8 mouse cellular contexts compared by ENCODE assay signal in genomic region chr10:62261115-62261886, GRCm38 (mm10). TPM values are rescaled to one million over a fixed set of nuclear protein-coding genes. Genes with fewer than 3 reads are reported as not detected.
DNase-seq lines count a peak whose midpoint lies in the region; ATAC-seq lines count a peak whose summit lies in the region.

No protein-coding gene starts in this region.

- H3K4me3 ChIP-seq in heart, embryonic 10.5 days, result no peak overlapping the region
- no peak overlapping the region for H3K4me3 ChIP-seq in kidney, embryonic 14.5 days (ENCODE audit: low read length)
- H3K4me3 ChIP-seq in liver, embryonic 12.5 days, result no peak overlapping the region

- ATAC-seq in kidney, embryonic 14.5 days (ENCODE audit: low FRiP score, low TSS enrichment), result peak; percentile 93
- peak; percentile 81 for ATAC-seq in liver, embryonic 12.5 days

- no peak overlapping the region for H3K27ac ChIP-seq in heart, embryonic 10.5 days
- H3K27ac ChIP-seq in kidney, embryonic 14.5 days (ENCODE audit: low read depth, low read length), result no peak overlapping the region
- no peak overlapping the region for H3K27ac ChIP-seq in liver, embryonic 12.5 days

- no peaks in the 10 kb centered on the region for H3K9me3 ChIP-seq in heart, embryonic 10.5 days
- no peaks in the 10 kb centered on the region for H3K9me3 ChIP-seq in kidney, embryonic 14.5 days (ENCODE audit: control insufficient read depth, low read length)
- H3K9me3 ChIP-seq in liver, embryonic 12.5 days (replicated peaks), result no peaks in the 10 kb centered on the region

- no peak overlapping the region for H3K4me2 ChIP-seq in kidney, embryonic 14.5 days (replicated peaks; ENCODE audit: low read depth, low read length)
- peak overlapping the region; percentile 12 for H3K4me2 ChIP-seq in liver, embryonic 12.5 days

- H3K36me3 ChIP-seq in heart, embryonic 10.5 days, result no peaks in the 10 kb centered on the region
- no peaks in the 10 kb centered on the region for H3K36me3 ChIP-seq in kidney, embryonic 14.5 days (ENCODE audit: control insufficient read depth, insufficient read depth, low read length)
- H3K36me3 ChIP-seq in liver, embryonic 12.5 days, result no peaks in the 10 kb centered on the region

- no peak overlapping the region for H3K9ac ChIP-seq in kidney, embryonic 14.5 days (ENCODE audit: low read depth, low read length)
- H3K9ac ChIP-seq in liver, embryonic 12.5 days, result no peak overlapping the region

- no peaks in the 10 kb centered on the region for H3K27me3 ChIP-seq in heart, embryonic 10.5 days (ENCODE audit: insufficient read depth, poor library complexity, severe bottlenecking)
- no peaks in the 10 kb centered on the region for H3K27me3 ChIP-seq in kidney, embryonic 14.5 days (ENCODE audit: control insufficient read depth, insufficient read depth, low read length)
- 0 out of 2 replicates have a peak, but pooled peaks cover 12% of the 10 kb centered on the region for H3K27me3 ChIP-seq in liver, embryonic 12.5 days (replicated peaks)

- DNase-seq in B cell, adult 2 months, result peak; percentile 74 to 78
- peak; percentile 67 to 86 for DNase-seq in adrenal gland, adult (ENCODE audit: inconsistent age in 2 of 2, low spot score in 1 of 2)
- peak; percentile 95 for DNase-seq in embryo, embryonic 10.5 days (ENCODE audit: low spot score)
- DNase-seq in heart, embryonic 10.5 days (ENCODE audit: low spot score), result peak; percentile 94
- DNase-seq in natural killer cell, adult 2 months (ENCODE audit: low spot score in 2 of 2), result peak; percentile 63 to 69
- DNase-seq in telencephalon, adult 2 months (ENCODE audit: low read depth, low spot score), result peak; percentile 50

- WGBS in heart, embryonic 10.5 days, result 14% methylated on average over 18 of the region's 18 CpGs
- 18% methylated on average over 18 of the region's 18 CpGs for WGBS in kidney, embryonic 14.5 days
- WGBS in liver, embryonic 12.5 days (ENCODE audit: insufficient replicate concordance), result 12% methylated on average over 18 of the region's 18 CpGs

- H3K4me1 ChIP-seq in heart, embryonic 10.5 days, result peaks cover 11% of the 10 kb centered on the region
- 0 out of 2 replicates have a peak, but pooled peaks cover 4% of the 10 kb centered on the region for H3K4me1 ChIP-seq in kidney, embryonic 14.5 days (ENCODE audit: control insufficient read depth, insufficient read depth, low read length)
- peaks cover 22% of the 10 kb centered on the region for H3K4me1 ChIP-seq in liver, embryonic 12.5 days

RNA-seq across cellular contexts. Expression of gene Tacr2, which starts 9.1 kb away (rescaled TPM):
- polyA plus RNA-seq in heart, embryonic 10.5 days (2016; fragmentation: Nextera tagmentation; extraction: Ambion mirVana), result not detected in 2 replicates
- not detected in 2 replicates for polyA plus RNA-seq in kidney, embryonic 14.5 days (2014; fragmentation: Nextera tagmentation; extraction: Ambion mirVana)
- not detected in 2 replicates for polyA plus RNA-seq in liver, embryonic 12.5 days (2016; fragmentation: Nextera tagmentation; extraction: Ambion mirVana)

RNA-seq across cellular contexts. Expression of gene Tspan15, which starts 30.2 kb away (rescaled TPM):
- polyA plus RNA-seq in heart, embryonic 10.5 days (2016; fragmentation: Nextera tagmentation; extraction: Ambion mirVana), result 7.7 and 13.9 TPM in 2 replicates
- polyA plus RNA-seq in kidney, embryonic 14.5 days (2014; fragmentation: Nextera tagmentation; extraction: Ambion mirVana), result 31.4 and 36.0 TPM in 2 replicates
- polyA plus RNA-seq in liver, embryonic 12.5 days (2016; fragmentation: Nextera tagmentation; extraction: Ambion mirVana), result 8.9 and 11.6 TPM in 2 replicates
